Mouse (Mus musculus): ENCODE data around the gene Olfr58. TPM values are rescaled to one million over a fixed set of nuclear protein-coding genes. Genes with fewer than 3 reads are reported as not detected.
"Not testable (repeated sequence)": the region's sequence is repeated elsewhere in the genome, so short reads cannot be mapped to it uniquely, and the experiment has no call there.

The Olfr58 gene
- polyA plus RNA-seq (2015; fragmentation: Nextera tagmentation; extraction: Ambion mirVana): not detected in 2 replicates

- no peak for ATAC-seq (ENCODE audit: low FRiP score)
- no peaks in the 10 kb centered on the region for H3K27me3 ChIP-seq
These were observed at the start of gene Olfr58 for GRCm38 (mm10) chr9:19779983-19780382. Gene Olfr58, plus strand, starts transcription at chr9:19780283.

DNA sequence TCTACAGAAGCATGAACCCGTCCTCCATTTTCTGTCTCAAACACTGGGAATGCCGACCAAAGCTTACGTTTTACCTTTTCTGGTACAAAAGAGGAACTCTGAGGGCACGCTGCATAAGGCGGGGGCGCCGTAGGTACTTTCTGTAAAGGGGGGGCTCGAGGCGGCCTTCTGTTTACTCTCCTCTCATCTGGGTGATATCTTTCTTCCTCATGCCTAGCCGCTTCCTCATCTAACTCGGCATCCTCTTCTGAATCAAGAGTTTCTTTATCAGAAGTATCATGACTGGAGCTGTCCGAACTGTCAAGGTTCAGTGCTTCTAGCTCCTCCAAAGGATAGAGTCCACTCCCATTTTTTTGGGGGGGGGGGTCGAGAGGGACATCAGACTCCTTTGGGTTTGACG, 10.9 kb upstream of the Olfr58 start:
- 88% methylated on average over 14 of the region's 14 CpGs for WGBS
- H3K36me3 ChIP-seq: no peaks in the 10 kb centered on the region
- no peak overlapping the region for H3K4me2 ChIP-seq
- peaks cover 54% of the 10 kb centered on the region for H3K9me3 ChIP-seq
- no peaks in the 10 kb centered on the region for H3K4me1 ChIP-seq (replicated peaks)
- no peak overlapping the region for H3K4me3 ChIP-seq
- H3K27ac ChIP-seq: no peak overlapping the region
- ATAC-seq (ENCODE audit: low FRiP score): no peak
- no peak overlapping the region for H3K9ac ChIP-seq
- H3K27me3 ChIP-seq: no peaks in the 10 kb centered on the region

More at GRCm38 (mm10) chr9:19779983-19780382, at the start of gene Olfr58:
- no peaks in the 10 kb centered on the region for H3K36me3 ChIP-seq
- H3K27ac ChIP-seq: no peak within 1 kb of the TSS
- H3K4me3 ChIP-seq: no peak within 1 kb of the TSS
- H3K4me1 ChIP-seq (replicated peaks): no peaks in the 10 kb centered on the region
- H3K9me3 ChIP-seq: peaks cover 6% of the 10 kb centered on the region
- no peak within 1 kb of the TSS for H3K9ac ChIP-seq
- H3K4me2 ChIP-seq: no peak within 1 kb of the TSS

- ATAC-seq (ENCODE audit: low FRiP score): no peak
- Histone ChIP-seq H3K9me3 (peaks cover 50% of the 10 kb centered on the region), H3K27ac (no peak overlapping the region), H3K4me3 (no peak overlapping the region), H3K9ac (no peak overlapping the region), H3K4me1 (replicated peaks) (no peaks in the 10 kb centered on the region), H3K27me3 (no peaks in the 10 kb centered on the region), H3K4me2 (no peak overlapping the region), H3K36me3 (no peaks in the 10 kb centered on the region)
- WGBS: 95% methylated on average over 14 of the region's 14 CpGs
These were observed 10.4 kb upstream of the Olfr58 start for GRCm38 (mm10) chr9:19769701-19770100.

- Histone ChIP-seq H3K4me3 (no peak overlapping the region), H3K27me3 (no peaks in the 10 kb centered on the region), H3K4me1 (replicated peaks) (no peaks in the 10 kb centered on the region), H3K36me3 (no peaks in the 10 kb centered on the region), H3K4me2 (no peak overlapping the region), H3K27ac (no peak overlapping the region), H3K9me3 (peaks cover 11% of the 10 kb centered on the region), H3K9ac (no peak overlapping the region)
- WGBS: 76% methylated on average over 1 of the region's 1 CpGs
- ATAC-seq (ENCODE audit: low FRiP score): no peak
These were observed 22.9 kb downstream of the Olfr58 start for GRCm38 (mm10) chr9:19803000-19803399.

DNA sequence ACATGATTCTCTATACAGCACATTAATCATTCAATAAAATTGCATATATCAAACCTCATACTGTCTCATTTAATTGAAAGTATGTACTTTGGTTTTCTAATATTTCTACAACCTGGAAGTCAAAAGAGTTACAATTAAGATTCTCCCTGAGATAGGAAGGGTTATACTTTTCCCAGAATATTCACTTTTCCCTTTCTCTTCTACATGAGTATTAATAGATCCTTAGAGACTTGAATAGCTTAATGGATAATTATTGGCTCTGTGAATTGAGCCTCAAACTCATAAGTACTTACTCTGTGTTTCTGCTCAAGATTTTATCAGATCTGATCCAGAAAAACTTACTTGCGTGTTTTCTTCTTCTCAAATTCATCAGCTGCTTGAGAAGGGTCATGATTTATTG, 24.5 kb downstream of the Olfr58 start, which contains the start of gene Olfr859:
Gene Olfr859 (plus strand): TSS at position 301 of the 400 bp plus-strand sequence.
- H3K9me3 ChIP-seq: peaks cover 11% of the 10 kb centered on the region; the same call in 1 of the 2 replicates
- H3K4me3 ChIP-seq; H3K27ac ChIP-seq; H3K4me1 ChIP-seq (replicated peaks); H3K4me2 ChIP-seq; H3K9ac ChIP-seq; H3K36me3 ChIP-seq; H3K27me3 ChIP-seq; ATAC-seq (ENCODE audit: low FRiP score): not testable (repeated sequence)
- 69% methylated on average over 1 of the region's 1 CpGs for WGBS

Other genes with a start within 250 kb of the Olfr58 start
- not detected in 2 replicates for gene Olfr853, start 239.2 kb upstream of the Olfr58 start, polyA plus RNA-seq (2015; fragmentation: Nextera tagmentation; extraction: Ambion mirVana)
- not detected in 2 replicates for gene Olfr854, start 212.9 kb upstream of the Olfr58 start, polyA plus RNA-seq (2015; fragmentation: Nextera tagmentation; extraction: Ambion mirVana)
- not detected in 2 replicates for gene Olfr855, start 197.7 kb upstream of the Olfr58 start, polyA plus RNA-seq (2015; fragmentation: Nextera tagmentation; extraction: Ambion mirVana)
- 38.4 and 38.6 TPM in 2 replicates for gene Zfp317, start 158.2 kb upstream of the Olfr58 start, polyA plus RNA-seq (2015; fragmentation: Nextera tagmentation; extraction: Ambion mirVana)
- gene Olfr857, start 70.8 kb upstream of the Olfr58 start, polyA plus RNA-seq (2015; fragmentation: Nextera tagmentation; extraction: Ambion mirVana): not detected in 2 replicates
- gene Olfr859, start 24.6 kb downstream of the Olfr58 start, polyA plus RNA-seq (2015; fragmentation: Nextera tagmentation; extraction: Ambion mirVana): not detected in 2 replicates
- not detected in 2 replicates for gene Olfr860, start 69.5 kb downstream of the Olfr58 start, polyA plus RNA-seq (2015; fragmentation: Nextera tagmentation; extraction: Ambion mirVana)
- gene Olfr862, start 107.7 kb downstream of the Olfr58 start, polyA plus RNA-seq (2015; fragmentation: Nextera tagmentation; extraction: Ambion mirVana): not detected in 2 replicates
- gene Olfr77, start 136.6 kb downstream of the Olfr58 start, polyA plus RNA-seq (2015; fragmentation: Nextera tagmentation; extraction: Ambion mirVana): 0.17 TPM in 2 replicates
- not detected in 2 replicates for gene Olfr866, start 247.8 kb downstream of the Olfr58 start, polyA plus RNA-seq (2015; fragmentation: Nextera tagmentation; extraction: Ambion mirVana)

Data from hindbrain, embryonic 13.5 days (tissue).